Mouse (Mus musculus) induced T-regulatory cell, adult 2 months (primary cell): ENCODE measurements at regions not wholly inside any gene's neighbourhood (a gene's known extent, or its start where the extent isn't known, plus 50 kb on each side); places are given as distances from the start of the nearest gene placed in this dataset.
A peak's percentile ranks its signal among the peaks of the same experiment; 100 is the strongest.

Source experiments
- DNase-seq: peaks from one replicate; pipeline ENCODE4 v3.0.0-alpha.2; 2012; ENCODE audit warnings: low read depth

DNA sequence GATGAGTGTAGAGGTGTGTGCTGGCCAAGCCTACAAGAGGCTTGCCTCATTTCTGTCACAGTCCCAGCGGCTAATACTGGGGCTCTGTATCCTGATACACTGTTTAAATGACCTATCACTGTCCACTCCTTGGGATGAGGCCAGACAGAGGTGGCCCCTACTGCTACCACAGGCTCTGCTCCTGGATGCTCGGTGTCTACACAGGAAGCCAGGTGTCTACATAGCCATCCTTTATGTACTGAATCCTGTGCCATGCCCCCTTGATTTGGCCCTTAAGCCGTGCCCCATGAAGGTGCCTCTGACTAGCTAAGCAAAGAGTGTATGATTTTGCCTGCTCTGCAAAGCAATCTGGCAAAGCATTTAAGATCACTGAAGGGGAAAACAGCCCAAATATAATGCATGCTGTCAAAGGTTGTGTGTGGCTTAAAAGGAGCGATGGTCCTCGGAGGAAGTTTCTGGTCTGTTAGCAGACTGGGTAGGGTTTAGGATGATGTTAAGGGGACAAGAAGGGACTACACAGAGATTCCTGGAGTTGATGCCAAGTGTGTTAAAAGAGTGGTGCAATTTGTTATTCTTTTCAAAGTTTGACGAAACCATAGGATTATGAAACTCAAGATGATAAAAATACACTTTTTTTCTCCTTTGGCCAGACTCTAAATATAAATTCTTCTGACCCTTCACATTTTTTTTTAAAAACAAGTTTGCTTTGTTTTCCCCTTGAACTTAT, 104.2 kb downstream of the E030025P04Rik start:
- no peak for DNase-seq

DNA sequence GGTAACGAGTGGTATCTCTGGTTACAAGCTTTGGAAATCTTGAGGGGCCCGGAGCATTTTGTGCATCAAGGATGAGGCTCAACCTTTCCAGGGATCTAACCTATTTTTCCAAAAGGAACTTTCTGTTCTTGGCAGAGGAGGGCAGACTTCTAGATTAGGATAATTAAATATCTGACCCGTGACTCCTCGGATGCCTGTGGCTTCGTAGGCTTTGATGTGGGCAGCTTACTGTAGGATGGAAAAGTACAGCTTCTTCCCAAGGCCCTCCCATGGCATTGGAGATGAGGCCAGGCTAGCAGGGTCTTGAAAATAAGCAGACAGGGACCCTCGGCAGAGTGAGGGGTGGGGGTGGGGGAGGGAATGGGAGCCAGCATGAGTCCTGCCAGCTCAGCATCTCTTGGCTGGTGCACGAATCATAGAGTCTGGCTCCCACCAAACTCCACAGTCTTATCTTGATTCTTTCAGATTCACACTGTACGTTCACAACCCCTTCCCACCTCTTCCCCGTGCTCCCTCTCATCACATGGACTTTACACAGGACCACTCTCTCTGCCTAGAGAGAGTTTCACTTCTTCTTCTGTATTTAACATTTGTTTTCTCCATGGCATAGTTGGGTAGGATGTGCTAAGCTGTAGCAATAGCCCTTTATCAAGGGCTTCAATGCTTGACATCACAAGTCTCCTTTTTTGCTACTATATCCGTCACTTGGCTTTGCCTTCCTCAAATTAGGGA, 104.9 kb downstream of the E030025P04Rik start:
- no peak for DNase-seq

DNA sequence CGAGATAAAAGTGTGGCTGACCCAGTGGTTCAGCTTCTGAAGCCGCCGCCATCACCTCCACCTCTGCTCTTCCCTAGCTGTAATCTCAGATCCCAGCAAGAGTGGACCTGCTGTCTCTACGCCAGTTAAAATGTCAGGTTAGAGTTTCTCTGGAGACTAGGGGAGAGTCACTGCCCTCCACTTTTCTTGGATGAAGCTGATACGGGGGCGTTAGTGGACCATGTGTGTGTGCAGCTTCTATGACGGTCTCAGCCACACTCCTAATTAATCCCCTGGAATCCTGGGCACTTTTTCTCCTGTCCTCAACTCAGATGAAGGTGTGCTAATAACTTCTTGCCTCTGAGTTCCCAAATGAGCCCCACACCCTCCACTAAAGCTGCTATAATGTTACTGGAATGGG, 106.0 kb downstream of the E030025P04Rik start:
- DNase-seq: no peak

DNA sequence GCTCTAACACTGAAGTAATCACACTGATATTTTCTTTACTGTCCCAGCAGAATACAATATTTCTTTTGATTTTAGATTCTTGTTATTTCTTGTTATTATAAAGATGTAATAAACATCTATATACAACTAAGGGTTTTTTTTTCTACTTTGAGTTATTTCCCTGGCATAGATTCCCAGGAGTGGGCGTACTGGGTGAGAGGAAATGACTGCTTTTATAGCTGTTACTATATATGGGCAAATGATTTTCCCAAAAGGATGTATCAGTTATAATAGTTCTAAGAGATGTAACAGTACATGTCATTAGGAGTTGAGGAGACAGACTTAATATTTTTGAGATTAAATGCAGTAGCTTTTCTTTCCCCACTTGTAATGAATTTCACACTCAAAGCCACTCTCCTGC, 109.6 kb downstream of the E030025P04Rik start:
- no peak for DNase-seq

DNA sequence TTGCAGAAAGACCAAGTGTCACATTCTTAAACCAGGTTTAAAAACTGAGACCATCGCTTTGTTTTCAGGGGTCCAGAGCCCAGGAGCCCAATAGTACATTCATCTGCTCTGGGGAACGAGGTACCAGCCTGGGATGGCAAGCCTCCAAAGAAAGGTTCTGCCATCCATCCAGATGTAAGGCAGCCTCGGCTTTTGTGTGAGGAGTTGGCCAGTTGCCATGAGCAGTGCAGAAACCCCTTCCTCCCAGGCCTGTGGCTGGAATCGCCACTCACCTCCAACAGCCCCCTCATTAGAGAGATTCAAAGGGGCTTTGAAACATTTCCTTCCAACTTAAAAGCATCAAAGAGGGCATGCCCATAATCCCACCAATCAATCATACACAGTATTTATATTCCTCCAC, 110.1 kb downstream of the E030025P04Rik start:
- no peak for DNase-seq

DNA sequence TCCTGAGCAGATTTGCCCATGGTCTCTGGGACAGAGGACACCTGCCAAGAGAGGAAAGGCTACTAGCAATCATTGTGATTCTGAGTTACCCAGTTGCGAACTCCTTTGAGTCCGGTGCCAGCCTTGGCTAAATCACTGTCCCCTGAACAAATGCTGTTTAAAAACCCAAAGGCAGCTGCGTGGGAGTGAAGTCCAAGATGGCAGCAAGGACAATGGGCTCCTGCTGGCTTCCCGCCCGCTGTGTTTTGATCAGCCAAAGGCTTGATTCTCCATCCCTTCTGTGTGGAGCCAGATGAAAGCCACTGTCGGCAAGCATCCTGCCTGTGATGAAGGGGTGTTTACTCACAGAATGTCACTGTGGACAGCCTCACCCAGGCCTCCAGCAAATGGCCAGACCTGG, 111.4 kb downstream of the E030025P04Rik start:
- DNase-seq: no peak

DNA sequence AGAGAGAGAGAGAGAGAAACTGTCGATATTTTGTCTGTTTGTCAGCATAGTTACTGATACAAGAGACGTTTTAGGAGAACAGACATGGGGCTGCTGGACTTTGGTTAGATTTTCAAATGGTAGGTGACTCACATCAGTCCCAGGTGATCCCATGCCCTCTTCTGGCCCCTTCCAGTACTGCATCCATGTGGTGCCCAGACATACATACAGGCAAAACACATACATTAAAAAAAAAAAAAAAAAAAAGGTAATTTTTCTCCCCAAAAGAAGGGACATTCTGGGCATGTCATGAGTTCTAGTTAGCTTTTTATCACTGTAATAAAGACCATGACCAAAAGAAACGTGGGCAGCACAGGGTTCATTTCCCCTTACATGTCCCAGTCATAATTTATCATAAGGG, 110.3 kb downstream of the Axin2 start:
- peak; percentile 73 for DNase-seq

DNA sequence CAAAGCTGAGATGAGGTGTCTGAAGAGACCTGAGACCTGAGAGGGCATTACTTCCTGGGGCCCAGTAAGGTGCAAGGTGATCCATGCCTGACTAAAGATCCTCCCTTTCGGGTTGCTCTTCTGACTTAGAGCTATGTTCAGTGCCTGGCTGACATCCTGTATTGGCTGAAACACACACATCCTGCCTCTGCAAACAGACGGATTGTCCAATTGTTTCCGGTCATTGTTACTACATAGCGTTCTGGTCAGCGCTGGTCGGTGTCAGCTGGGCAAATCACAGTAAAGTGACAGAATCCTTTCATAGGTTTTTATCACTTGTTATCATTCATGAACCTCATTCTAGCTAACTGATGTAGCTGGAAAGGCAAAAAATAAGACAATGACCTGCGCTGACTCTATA, 109.7 kb downstream of the Axin2 start:
- peak; percentile 19 for DNase-seq

DNA sequence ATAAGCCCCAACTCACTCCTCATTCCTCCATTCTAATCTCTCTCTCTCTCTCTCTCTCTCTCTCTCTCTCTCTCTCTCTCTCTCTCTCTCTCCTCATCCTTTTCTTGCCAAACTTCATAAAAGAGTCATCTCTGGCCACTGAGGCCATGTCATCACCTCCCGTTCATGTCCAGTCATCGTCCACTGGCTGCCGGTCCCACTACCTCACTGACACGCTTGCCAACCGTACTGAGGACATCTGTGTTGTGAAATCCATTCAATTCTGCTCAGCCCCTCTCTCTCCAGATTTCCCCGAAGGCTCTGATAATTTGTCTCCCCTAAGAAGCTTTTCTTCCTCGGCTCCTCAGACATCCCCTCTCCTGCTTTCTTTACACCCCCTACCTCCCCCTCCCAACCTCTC, 94.7 kb downstream of the Axin2 start:
- no peak for DNase-seq

DNA sequence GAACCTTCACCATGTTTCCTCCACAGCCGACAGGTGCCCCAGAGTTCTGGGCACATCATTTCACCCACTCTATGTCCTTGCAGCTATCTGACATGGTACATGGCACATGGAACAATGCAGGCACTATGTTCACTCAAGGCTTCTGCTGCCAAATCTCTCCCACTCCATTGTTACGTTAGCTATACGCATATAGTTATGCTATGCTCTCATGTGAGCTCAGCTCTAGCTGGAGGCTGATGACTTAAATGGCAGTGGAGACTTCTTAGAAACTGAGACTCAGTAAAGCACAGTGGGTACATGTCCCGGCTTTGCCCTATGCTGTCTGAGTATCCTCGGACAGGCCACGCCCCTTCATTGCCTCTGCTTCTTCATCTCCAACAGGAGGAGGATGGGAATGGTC, 91.0 kb downstream of the Axin2 start:
- DNase-seq: no peak

DNA sequence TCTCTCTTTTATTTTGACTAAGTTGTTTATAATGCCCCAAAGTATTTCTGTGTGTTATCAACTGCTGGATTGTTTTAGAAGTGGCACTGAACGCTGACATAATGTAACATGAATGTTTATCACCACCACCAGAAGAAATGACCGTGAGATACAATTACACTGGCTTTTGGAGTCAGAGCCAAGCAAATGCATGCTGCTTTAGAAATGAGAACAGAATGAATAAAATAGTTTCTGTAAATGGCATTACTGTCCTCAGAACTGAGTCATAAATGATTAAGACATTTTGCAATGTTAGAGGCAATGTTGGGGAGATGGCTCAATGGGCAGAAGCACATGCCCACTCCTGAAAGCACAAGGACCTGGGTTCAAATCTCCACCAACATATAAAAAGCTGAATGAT, 88.7 kb downstream of the Axin2 start:
- no peak for DNase-seq

DNA sequence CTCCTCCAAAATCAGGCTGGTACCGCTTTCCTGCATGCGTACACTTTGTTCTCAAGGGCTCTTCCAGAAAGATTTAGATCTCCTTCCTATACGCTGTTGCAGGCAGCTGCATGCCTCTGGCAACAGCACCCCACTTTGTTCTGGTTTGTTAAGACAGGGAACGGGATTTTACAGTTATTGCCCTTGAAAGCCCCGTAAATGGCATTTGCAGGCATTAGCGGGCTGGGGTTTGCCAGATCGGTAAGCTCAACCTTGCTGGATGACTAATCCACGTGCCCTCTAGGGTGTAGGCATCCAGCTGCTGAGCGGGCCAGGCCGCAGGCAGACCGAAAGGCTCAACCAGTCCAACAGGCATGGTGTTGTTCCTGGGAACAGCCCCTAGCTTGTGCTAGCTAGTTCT, 85.5 kb downstream of the Axin2 start:
- no peak for DNase-seq
